ENCODE assay signal across 16 mouse cellular contexts in the genomic region with DNA sequence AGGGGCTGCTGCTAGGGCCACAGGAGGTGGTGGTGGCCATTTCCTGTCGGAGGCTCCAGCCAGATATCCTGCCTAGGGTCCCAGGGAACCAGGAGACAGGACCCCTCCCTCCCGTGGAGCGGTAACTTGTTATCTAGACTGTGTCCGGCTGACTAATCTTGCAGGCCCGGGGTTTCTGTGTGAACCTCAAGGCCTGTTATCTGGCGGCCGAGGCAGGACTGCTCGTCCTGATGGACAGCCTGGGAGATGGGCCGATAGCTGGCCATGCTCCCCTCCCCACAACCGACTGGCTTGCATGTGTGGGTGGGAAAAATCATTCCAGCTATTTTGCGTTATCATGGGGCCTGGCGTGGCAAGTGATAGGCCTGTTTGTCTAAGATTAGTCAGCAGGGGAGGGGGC. TPM values are rescaled to one million over a fixed set of nuclear protein-coding genes. Genes with fewer than 3 reads are reported as not detected.
A peak's percentile ranks its signal among the peaks of the same experiment; 100 is the strongest.
DNase-seq lines count a peak whose midpoint lies in the region; ATAC-seq and TF ChIP-seq lines count a peak whose summit lies in the region.
"Had no signal": no experiment of that assay in that cellular context is flagged by ENCODE, and none has a peak within 500 bp of the region (broad histone marks: within the 10 kb centered on the region; RNA-seq: fewer than 3 reads in every experiment).

No protein-coding gene starts in this region.

- no peaks in the 10 kb centered on the region for H3K9me3 ChIP-seq in erythroblast, embryonic 14.5 days (ENCODE audit: control insufficient read depth, low read length)
- H3K9me3 ChIP-seq in kidney, embryonic 15.5 days (replicated peaks) = no peaks in the 10 kb centered on the region
- H3K9me3 ChIP-seq in kidney, embryonic 14.5 days (ENCODE audit: control insufficient read depth, low read length) = no peaks in the 10 kb centered on the region
- H3K9me3 ChIP-seq in liver, embryonic 16.5 days (replicated peaks; ENCODE audit: control insufficient read depth, low read length) = no peaks in the 10 kb centered on the region

- H3K4me2 ChIP-seq in kidney, embryonic 15.5 days = no peak overlapping the region
- H3K4me2 ChIP-seq in kidney, embryonic 14.5 days (replicated peaks; ENCODE audit: low read depth, low read length) = no peak overlapping the region
- peak overlapping the region; percentile 36 for H3K4me2 ChIP-seq in liver, embryonic 16.5 days (ENCODE audit: low read depth, low read length)

- no peaks in the 10 kb centered on the region for H3K27me3 ChIP-seq in erythroblast, embryonic 14.5 days (ENCODE audit: control insufficient read depth)
- H3K27me3 ChIP-seq in kidney, embryonic 15.5 days = no peaks in the 10 kb centered on the region
- H3K27me3 ChIP-seq in kidney, embryonic 14.5 days (ENCODE audit: control insufficient read depth, insufficient read depth, low read length) = no peaks in the 10 kb centered on the region
- H3K27me3 ChIP-seq in liver, embryonic 16.5 days (ENCODE audit: control insufficient read depth, insufficient read depth, low read depth, low read length) = no peaks in the 10 kb centered on the region
- no peaks in the 10 kb centered on the region for H3K27me3 ChIP-seq in thymus, adult 2 months (ENCODE audit: control insufficient read depth, insufficient read depth, low read length)

- peaks cover 100% of the 10 kb centered on the region for H3K4me1 ChIP-seq in erythroblast, embryonic 14.5 days (ENCODE audit: control insufficient read depth)
- H3K4me1 ChIP-seq in kidney, embryonic 15.5 days = peaks cover 39% of the 10 kb centered on the region
- H3K4me1 ChIP-seq in kidney, embryonic 14.5 days (ENCODE audit: control insufficient read depth, insufficient read depth, low read length) = peaks cover 7% of the 10 kb centered on the region; the same call in 1 of the 2 replicates
- peaks cover 100% of the 10 kb centered on the region for H3K4me1 ChIP-seq in liver, embryonic 16.5 days (ENCODE audit: control insufficient read depth, low read depth, low read length)
- peaks cover 7% of the 10 kb centered on the region for H3K4me1 ChIP-seq in thymus, adult 2 months (replicated peaks; ENCODE audit: control insufficient read depth, insufficient read depth, low read length)

- H3K9ac ChIP-seq in kidney, embryonic 15.5 days = no peak overlapping the region
- H3K9ac ChIP-seq in kidney, embryonic 14.5 days (ENCODE audit: low read depth, low read length) = no peak overlapping the region
- H3K9ac ChIP-seq in liver, embryonic 16.5 days (ENCODE audit: low read depth, low read length) = peak overlapping the region; percentile 68

- no peak for TF ChIP-seq CTCF in thymus, adult 2 months (IDR thresholded peaks at IDR 0.05; ENCODE audit: borderline replicate concordance, control insufficient read depth, extremely low read depth, insufficient read depth, low read length, poor library complexity)

- H3K36me3 ChIP-seq in erythroblast, embryonic 14.5 days (ENCODE audit: control insufficient read depth) = peaks cover 100% of the 10 kb centered on the region
- peaks cover 35% of the 10 kb centered on the region for H3K36me3 ChIP-seq in kidney, embryonic 15.5 days
- peaks cover 14% of the 10 kb centered on the region; the same call in 1 of the 2 replicates for H3K36me3 ChIP-seq in kidney, embryonic 14.5 days (ENCODE audit: control insufficient read depth, insufficient read depth, low read length)
- peaks cover 49% of the 10 kb centered on the region for H3K36me3 ChIP-seq in liver, embryonic 16.5 days (ENCODE audit: control insufficient read depth, insufficient read depth)
- peaks cover 2% of the 10 kb centered on the region; the same call in 1 of the 2 replicates for H3K36me3 ChIP-seq in thymus, adult 2 months (ENCODE audit: control insufficient read depth, insufficient read depth, low read length)

- 60% methylated on average over 12 of the region's 12 CpGs for WGBS in kidney, embryonic 15.5 days
- WGBS in kidney, embryonic 14.5 days = 53% methylated on average over 12 of the region's 12 CpGs
- WGBS in liver, embryonic 16.5 days (ENCODE audit: insufficient replicate concordance) = 11% methylated on average over 12 of the region's 12 CpGs
- WGBS in thymus, adult 2 months = 97% methylated on average over 12 of the region's 12 CpGs

- peak overlapping the region; percentile 44 for H3K4me3 ChIP-seq in erythroblast, embryonic 14.5 days (replicated peaks)
- H3K4me3 ChIP-seq in kidney, embryonic 15.5 days (replicated peaks) = no peak overlapping the region
- no peak overlapping the region for H3K4me3 ChIP-seq in kidney, embryonic 14.5 days (ENCODE audit: low read length)
- peak overlapping the region; percentile 18 for H3K4me3 ChIP-seq in liver, embryonic 16.5 days (ENCODE audit: low read depth, low read length)
- H3K4me3 ChIP-seq in thymus, adult 2 months (ENCODE audit: control insufficient read depth, insufficient read depth, low read length) = no peak overlapping the region
- H3K4me3 ChIP-seq: left cerebral cortex, adult 2 months; myocyte had no signal

- no peak for ATAC-seq in erythroblast, adult 5-6 weeks (replicated peaks; ENCODE audit: low FRiP score, poor library complexity, severe bottlenecking)
- ATAC-seq in kidney, embryonic 15.5 days (replicated peaks; ENCODE audit: low FRiP score) = no peak
- no peak for ATAC-seq in kidney, embryonic 14.5 days (ENCODE audit: low FRiP score, low TSS enrichment)
- ATAC-seq in liver, embryonic 16.5 days (ENCODE audit: low read depth) = peak; percentile 47

- DNase-seq in c-Kit-positive CD71-positive TER-119-positive erythroid progenitor cells, embryonic 14.5 days (ENCODE audit: low spot score) = peak; percentile 73
- no peak for DNase-seq in kidney, adult 11 months
- no peak for DNase-seq in thymus, adult 2 months
- DNase-seq: cerebellum, adult 2 months; kidney, adult 18-20 months; right cerebral cortex, postnatal 25 days had no signal

- 0 out of 2 replicates have a peak overlapping the region, but pooled peaks have one; percentile 9 for H3K27ac ChIP-seq in kidney, embryonic 15.5 days
- no peak overlapping the region for H3K27ac ChIP-seq in kidney, embryonic 14.5 days (ENCODE audit: low read depth, low read length)
- H3K27ac ChIP-seq in liver, embryonic 16.5 days (ENCODE audit: low read length) = peak overlapping the region; percentile 97
- H3K27ac ChIP-seq in thymus, adult 2 months (ENCODE audit: control insufficient read depth, insufficient read depth, low read length) = no peak overlapping the region
- H3K27ac ChIP-seq: left cerebral cortex, adult 2 months; macrophage had no signal

- no peak for TF ChIP-seq POLR2A in thymus, adult 2 months (IDR thresholded peaks at IDR 0.05; ENCODE audit: control insufficient read depth, extremely low read depth, insufficient read depth, low read length, poor library complexity)

RNA-seq across cellular contexts. Expression of a gene that starts 31.4 kb away (rescaled TPM):
- 331 and 361 TPM in 2 replicates for polyA plus RNA-seq in erythroblast, embryonic 14.5 days (2012)
- total RNA-seq in erythroblast, adult 5-6 weeks (2015; ENCODE audit: low replicate concordance) = 54.2 and 55.4 TPM in 2 replicates
- total RNA-seq in erythroblast, adult 5-6 weeks (2017; ENCODE audit: low replicate concordance) = 196 and 459 TPM in 2 replicates
- polyA plus RNA-seq in kidney, embryonic 15.5 days (2015; fragmentation: Nextera tagmentation; extraction: Ambion mirVana) = 2.2 and 2.4 TPM in 2 replicates
- 2.7 and 2.8 TPM in 2 replicates for polyA plus RNA-seq in kidney, embryonic 14.5 days (2014; fragmentation: Nextera tagmentation; extraction: Ambion mirVana)
- 6.8 and 8.1 TPM in 2 replicates for polyA plus RNA-seq in liver, embryonic 16.5 days (2015; fragmentation: Nextera tagmentation; extraction: Ambion mirVana)
- polyA plus RNA-seq in thymus, adult 2 months (2012; rRNA removed) = 100 and 134 TPM in 2 replicates

RNA-seq across cellular contexts. Expression of a gene that starts 47.2 kb away (rescaled TPM):
- not detected in 2 replicates for polyA plus RNA-seq in erythroblast, embryonic 14.5 days (2012)
- not detected in 2 replicates for total RNA-seq in erythroblast, adult 5-6 weeks (2015; ENCODE audit: low replicate concordance)
- not detected in 2 replicates for total RNA-seq in erythroblast, adult 5-6 weeks (2017; ENCODE audit: low replicate concordance)
- not detected in 2 replicates for polyA plus RNA-seq in kidney, embryonic 15.5 days (2015; fragmentation: Nextera tagmentation; extraction: Ambion mirVana)
- polyA plus RNA-seq in kidney, embryonic 14.5 days (2014; fragmentation: Nextera tagmentation; extraction: Ambion mirVana) = not detected in 2 replicates
- polyA plus RNA-seq in liver, embryonic 16.5 days (2015; fragmentation: Nextera tagmentation; extraction: Ambion mirVana) = not detected in 2 replicates
- 0.35 and 0.51 TPM in 2 replicates for polyA plus RNA-seq in thymus, adult 2 months (2012; rRNA removed)
- total RNA-seq: ES-E14; heart, adult 8-10 months had no signal
- polyA plus RNA-seq: macrophage, myocyte had no signal

Comparison
In these comparisons a context has a peak if more than half of its experiments do, and no peak if none do; other contexts are left out.
1. H3K27ac ChIP-seq: peak in kidney, embryonic 15.5 days (single experiment) and liver, embryonic 16.5 days (single experiment); none in kidney, embryonic 14.5 days (single experiment) and thymus, adult 2 months (single experiment).
2. H3K4me3 ChIP-seq: peak in erythroblast, embryonic 14.5 days (single experiment) and liver, embryonic 16.5 days (single experiment); none in kidney, embryonic 15.5 days (single experiment), kidney, embryonic 14.5 days (single experiment) and thymus, adult 2 months (single experiment).
3. RNA of a gene that starts 31.4 kb away (polyA plus RNA-seq): 331 to 361 TPM in erythroblast, embryonic 14.5 days and 100 to 134 TPM in thymus, adult 2 months; 6.8 to 8.1 TPM in liver, embryonic 16.5 days, 2.7 to 2.8 TPM in kidney, embryonic 14.5 days and 2.2 to 2.4 TPM in kidney, embryonic 15.5 days; every median in the first group is over 10 times any median in the second.